Mouse (Mus musculus) gastrocnemius, postnatal 10 days (tissue): ENCODE data around the gene Topbp1. TPM values are rescaled to one million over a fixed set of nuclear protein-coding genes. Genes with fewer than 3 reads are reported as not detected.

ENCODE experiments used
- DNase-seq: peaks from one replicate; pipeline ENCODE4 v3.0.0; 2021; ENCODE audit warnings: mixed read lengths
- total RNA-seq, 2 experiments: library from RNA; stranded (reverse); gene quantifications; 2 replicates each; pipeline ENCODE4 v1.2.3; 2021

Topbp1 gene
- total RNA-seq, 2 experiments from 2014 or later = 17.7 to 24.0 TPM

DNA sequence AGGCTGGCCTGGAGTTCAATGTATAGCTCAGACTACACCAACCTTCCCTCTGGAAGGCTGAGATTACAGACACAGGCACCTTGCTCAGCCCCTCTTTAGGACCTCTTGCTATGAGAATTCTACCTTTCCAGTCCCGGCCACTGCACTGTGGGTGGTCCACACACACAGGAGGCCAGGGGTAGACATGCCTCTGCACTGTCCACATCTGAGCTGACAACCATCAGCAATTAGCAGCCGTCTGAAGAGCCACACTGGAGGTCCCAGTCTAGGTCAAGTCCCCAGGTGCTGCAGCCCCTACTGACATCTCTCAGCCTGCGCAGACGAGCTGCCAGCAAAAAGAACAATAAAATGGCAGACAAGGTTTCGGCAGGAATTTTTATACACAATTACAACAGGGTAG lies 81.6 kb downstream of the Topbp1 start:
- no peak for DNase-seq

- DNase-seq = no peak
These were observed 82.1 kb downstream of the Topbp1 start for GRCm38 (mm10) chr9:103387011-103387653.

GRCm38 (mm10) chr9:103389261-103389660 lies 84.2 kb downstream of the Topbp1 start:
- no peak for DNase-seq

DNA sequence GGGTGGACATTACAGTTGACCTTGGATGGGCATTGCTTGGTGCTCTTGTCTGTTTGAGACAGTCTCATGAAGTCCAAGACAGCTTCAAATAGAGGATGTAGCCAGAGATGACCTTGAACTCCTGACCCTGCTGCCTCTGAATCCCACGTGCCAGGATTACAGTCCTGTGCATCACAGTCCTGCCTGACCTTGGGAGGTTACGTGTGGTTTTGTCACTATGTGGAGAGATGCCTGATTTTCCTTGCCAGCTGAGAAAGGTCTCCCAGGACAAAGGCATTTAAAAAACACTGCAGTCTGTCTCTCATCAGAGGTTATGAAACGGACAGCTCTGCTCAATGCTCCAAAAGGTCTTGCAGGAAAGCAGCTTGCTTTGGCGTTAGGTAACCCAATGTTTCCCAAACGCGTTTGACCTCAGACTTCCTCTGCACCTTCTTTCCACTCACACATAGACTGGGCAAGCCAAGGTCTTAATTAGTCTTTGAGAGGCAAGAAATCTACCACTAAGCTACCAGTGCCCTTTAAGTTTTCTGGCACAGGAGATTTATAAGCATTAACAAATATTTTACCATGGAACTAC lies 86.9 kb downstream of the Topbp1 start:
- no peak for DNase-seq

DNA sequence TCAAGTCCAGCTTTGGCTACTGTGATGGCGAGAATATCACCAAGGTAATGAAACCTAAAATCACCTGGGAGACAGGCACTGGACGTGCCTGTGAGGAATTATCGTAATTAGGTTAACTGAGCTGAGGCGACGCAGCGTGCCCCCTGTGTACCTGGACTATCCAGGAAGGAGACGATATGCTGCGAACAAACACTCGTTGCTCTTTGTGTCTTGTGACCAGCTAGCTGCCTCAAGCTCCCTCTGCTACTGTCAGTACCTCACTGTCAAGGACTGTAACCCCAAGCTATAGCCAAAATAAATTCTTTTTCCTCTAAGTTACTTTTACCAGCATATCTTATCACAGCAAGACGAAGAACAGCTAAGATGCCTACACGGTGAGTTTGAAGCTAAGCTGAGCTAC lies 88.2 kb downstream of the Topbp1 start:
- DNase-seq = no peak

DNA sequence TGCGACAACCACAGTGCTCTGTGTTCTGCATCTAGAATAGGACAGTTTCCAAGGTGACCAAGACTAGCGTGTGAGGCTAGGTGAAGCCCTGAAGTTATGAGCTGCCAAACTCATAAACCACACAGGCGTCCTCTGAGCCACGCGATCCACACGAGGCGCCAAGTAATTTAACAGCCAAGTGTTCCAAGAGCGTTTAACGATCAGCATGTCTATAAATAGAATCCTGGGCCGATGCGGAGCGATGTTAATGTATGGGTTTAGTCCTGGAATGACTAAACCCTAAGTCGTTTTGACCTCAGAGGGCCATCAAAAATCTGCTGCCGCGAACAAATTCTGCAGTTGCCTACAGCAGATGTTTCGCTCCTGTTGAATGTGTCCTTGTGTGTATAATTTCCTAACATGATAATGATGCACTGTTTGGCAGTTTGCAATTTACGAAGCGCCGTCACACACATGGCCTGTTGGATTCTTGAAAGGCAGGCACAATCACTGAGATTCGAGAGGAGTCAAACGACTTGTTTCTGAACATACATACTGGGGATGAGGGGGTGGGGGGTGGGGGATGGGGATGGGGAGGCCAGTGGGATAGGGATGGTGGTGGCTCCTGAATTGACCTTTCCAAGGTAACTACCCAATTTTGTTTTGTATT lies 93.6 kb downstream of the Topbp1 start:
- DNase-seq = no peak

Other genes with a start within 250 kb of the Topbp1 start
- 1 to 10 TPM; 1.2 to 1.9 TPM for gene Rab6b, start 193.4 kb upstream of the Topbp1 start, total RNA-seq
- 10 to 100 TPM; 15.3 to 17.0 TPM for gene Srprb, start 103.1 kb upstream of the Topbp1 start, total RNA-seq
- 1 to 10 TPM; 4.7 to 5.1 TPM for gene Gm20425, start 74.9 kb upstream of the Topbp1 start, total RNA-seq
- gene Trf, start 74.8 kb upstream of the Topbp1 start, total RNA-seq = 10 to 100 TPM; 12.1 to 27.5 TPM
- gene 1300017J02Rik, start 133 bp upstream of the Topbp1 start, total RNA-seq = under 1 TPM in 1 of 2 experiments, not detected in 1; 0.43 TPM
- 100 to 1,000 TPM; 146 to 147 TPM for gene Cdv3, start 60.6 kb downstream of the Topbp1 start, total RNA-seq
- gene Bfsp2, start 175.2 kb downstream of the Topbp1 start, total RNA-seq = 1 to 10 TPM in 1 of 2 experiments, under 1 TPM in 1; 0.72 to 1.1 TPM